Mouse (Mus musculus) adrenal gland, postnatal 0 days (tissue): ENCODE measurements around the gene Eya3. TPM values are rescaled to one million over a fixed set of nuclear protein-coding genes. Genes with fewer than 3 reads are reported as not detected.

Experiments
- polyA plus RNA-seq: library from polyadenylated mRNA; unstranded; fragments of >200 nt; fragmentation: Nextera tagmentation; extraction: Ambion mirVana; gene quantifications from 2 replicates; pipeline ENCODE4 v1.2.1, GENCODE M21; 2015

Gene Eya3
- polyA plus RNA-seq: 6.4 and 12.1 TPM in 2 replicates

GRCm38 (mm10) chr4:132638461-132639190 is at the start of gene Eya3:
Gene Eya3 (plus strand): TSS chr4:132638987.

DNA sequence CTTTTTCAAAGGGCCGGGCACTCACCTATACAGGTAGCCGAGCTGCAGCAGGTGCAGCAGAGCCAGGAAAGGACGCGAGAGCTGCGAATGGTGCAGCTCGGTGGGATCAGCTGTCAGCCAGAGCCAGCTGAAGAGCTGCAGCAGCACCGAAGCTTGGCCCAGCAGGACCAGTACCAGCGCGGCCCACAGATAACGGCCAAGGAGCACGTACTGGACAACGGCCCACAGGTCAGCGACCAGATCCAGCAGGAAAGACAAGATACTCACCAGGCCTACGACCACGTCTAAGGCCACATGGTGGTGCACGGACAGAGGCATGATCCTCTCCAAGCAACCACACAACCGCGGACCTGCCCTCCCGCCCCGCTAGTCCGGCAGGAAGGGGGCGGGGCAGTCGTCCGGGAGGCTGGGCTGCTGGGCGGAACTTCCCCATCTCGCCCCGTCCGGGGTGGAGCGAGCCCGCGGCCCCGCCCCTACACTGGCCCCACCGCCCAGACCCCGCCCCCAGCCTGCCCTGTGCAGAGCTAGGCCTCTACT is 93.4 kb downstream of the Eya3 start, which contains the start of gene Xkr8:
TSS of gene Xkr8 (minus strand) at position 399 of the 537 bp plus-strand sequence.

DNA sequence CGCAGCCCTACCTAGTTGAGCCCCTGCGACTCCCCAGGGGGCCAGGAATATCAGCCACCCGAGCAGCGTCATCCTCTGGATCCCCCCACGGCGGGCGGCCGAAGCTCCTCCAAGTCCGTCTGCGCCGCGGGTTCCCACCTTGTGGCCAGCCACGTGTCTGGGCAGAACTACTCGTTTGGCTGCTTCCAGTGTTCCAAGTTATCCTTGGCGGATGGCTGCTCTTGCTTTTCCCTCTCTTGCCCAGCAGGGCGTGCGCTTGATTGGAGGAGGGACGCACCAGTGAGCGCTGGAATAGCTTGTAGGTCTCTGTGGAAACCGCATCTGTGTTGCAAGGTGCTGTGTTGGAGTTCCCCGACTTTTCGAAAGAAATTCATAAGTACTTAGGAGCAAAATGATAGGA is 118.2 kb downstream of the Eya3 start, which contains the start of gene Smpdl3b:
TSS of gene Smpdl3b (minus strand) at position 279 of the 400 bp plus-strand sequence.

GRCm38 (mm10) chr4:132767914-132768876 is 129.4 kb downstream of the Eya3 start, which contains the start of gene Rpa2:
Gene Rpa2 (plus strand): TSS chr4:132768332.

Other genes with a start within 250 kb of the Eya3 start
- gene Phactr4, start 216.5 kb upstream of the Eya3 start, polyA plus RNA-seq: 14.0 and 22.7 TPM in 2 replicates
- gene Med18, start 175.1 kb upstream of the Eya3 start, polyA plus RNA-seq: 8.4 and 15.9 TPM in 2 replicates
- 4.5 and 9.3 TPM in 2 replicates for gene Sesn2, start 128.5 kb upstream of the Eya3 start, polyA plus RNA-seq
- 1,952 and 2,960 TPM in 2 replicates for gene Atpif1, start 105.3 kb upstream of the Eya3 start, polyA plus RNA-seq
- 155 and 181 TPM in 2 replicates for gene Dnajc8, start 103.4 kb upstream of the Eya3 start, polyA plus RNA-seq
- gene Ptafr, start 74.9 kb upstream of the Eya3 start, polyA plus RNA-seq: 3.0 and 3.2 TPM in 2 replicates
- 3.8 and 5.4 TPM in 2 replicates for gene Xkr8, start 93.6 kb downstream of the Eya3 start, polyA plus RNA-seq
- 1.0 and 2.3 TPM in 2 replicates for gene Smpdl3b, start 118.3 kb downstream of the Eya3 start, polyA plus RNA-seq
- gene Rpa2, start 129.3 kb downstream of the Eya3 start, polyA plus RNA-seq: 40.2 and 57.8 TPM in 2 replicates
- 1.1 and 1.8 TPM in 2 replicates for gene Themis2, start 157.4 kb downstream of the Eya3 start, polyA plus RNA-seq
- 30.8 and 41.0 TPM in 2 replicates for gene Ppp1r8, start 204.2 kb downstream of the Eya3 start, polyA plus RNA-seq
- gene Stx12, start 245.5 kb downstream of the Eya3 start, polyA plus RNA-seq: 52.2 and 55.8 TPM in 2 replicates